Mouse (Mus musculus) inflammation-experienced regulatory T-cells (primary cell): ENCODE data around the gene Kctd5. TPM values are rescaled to one million over a fixed set of nuclear protein-coding genes. Genes with fewer than 3 reads are reported as not detected.

Experiments used
- polyA plus RNA-seq, 2 experiments: library from polyadenylated mRNA; unstranded; fragments of 100-300 nt; shearing (Covaris generic); gene quantifications; one replicate each; pipeline ENCODE4 v1.2.1; 2017

Gene Kctd5
- polyA plus RNA-seq = 10 to 100 TPM; 22.2 to 27.8 TPM

GRCm38 (mm10) chr17:24072919-24073696 lies at the start of gene Kctd5:
TSS of gene Kctd5 (minus strand) at chr17:24073485.

GRCm38 (mm10) chr17:24037844-24038243 lies 35.4 kb downstream of the Kctd5 start, which contains the start of gene Prss27:
TSS of gene Prss27 (plus strand) at chr17:24038144.

GRCm38 (mm10) chr17:23997901-23998300 lies 75.4 kb downstream of the Kctd5 start, which contains the start of gene Prss22:
TSS of gene Prss22 (minus strand) at chr17:23998100.

Other genes starting within 250 kb of the Kctd5 start
- 100 to 1,000 TPM; 516 to 639 TPM for gene Elob, start 244.3 kb downstream of the Kctd5 start, polyA plus RNA-seq
- 1 to 10 TPM in 1 of 2 experiments, not detected in 1; 3.1 TPM for gene Prss33, start 237.4 kb downstream of the Kctd5 start, polyA plus RNA-seq
- gene Prss32, start 229.6 kb downstream of the Kctd5 start, polyA plus RNA-seq = under 1 TPM in 1 of 2 experiments, not detected in 1; 0.73 TPM
- gene Prss41, start 229.3 kb downstream of the Kctd5 start, polyA plus RNA-seq = 1 to 10 TPM; 2.5 to 7.6 TPM
- gene Prss21, start 205.4 kb downstream of the Kctd5 start, polyA plus RNA-seq = not detected
- 10 to 100 TPM in 1 of 2 experiments, not detected in 1; 22.4 TPM for gene Dcpp1, start 192.6 kb downstream of the Kctd5 start, polyA plus RNA-seq
- under 1 TPM in 1 of 2 experiments, not detected in 1; 0.84 TPM for gene Dcpp2, start 192.6 kb downstream of the Kctd5 start, polyA plus RNA-seq
- 1 to 10 TPM in 1 of 2 experiments, under 1 TPM in 1; 0.43 to 5.0 TPM for gene Dcpp3, start 156.0 kb downstream of the Kctd5 start, polyA plus RNA-seq
- not detected for gene Sbp, start 131.8 kb downstream of the Kctd5 start, polyA plus RNA-seq
- not detected for gene Sbpl, start 118.2 kb downstream of the Kctd5 start, polyA plus RNA-seq
- 1 to 10 TPM in 1 of 2 experiments, not detected in 1; 1.2 TPM for gene Prss30, start 92.9 kb downstream of the Kctd5 start, polyA plus RNA-seq
- not detected for gene Prss22, start 75.4 kb downstream of the Kctd5 start, polyA plus RNA-seq
- 1 to 10 TPM in 1 of 2 experiments, under 1 TPM in 1; 0.58 to 2.5 TPM for gene Prss27, start 35.3 kb downstream of the Kctd5 start, polyA plus RNA-seq
- 10 to 100 TPM; 39.9 to 43.6 TPM for gene Pdpk1, start 77.4 kb upstream of the Kctd5 start, polyA plus RNA-seq
- 10 to 100 TPM; 33.0 to 37.4 TPM for gene Amdhd2, start 90.3 kb upstream of the Kctd5 start, polyA plus RNA-seq
- gene Atp6v0c, start 96.2 kb upstream of the Kctd5 start, polyA plus RNA-seq = 100 to 1,000 TPM; 291 to 333 TPM
- 1 to 10 TPM in 1 of 2 experiments, under 1 TPM in 1; 0.75 to 4.4 TPM for gene Tbc1d24, start 132.1 kb upstream of the Kctd5 start, polyA plus RNA-seq
- gene Ntn3, start 136.0 kb upstream of the Kctd5 start, polyA plus RNA-seq = under 1 TPM; 0.07 to 0.84 TPM
- 1 to 10 TPM; 4.0 to 5.1 TPM for gene Tedc2, start 147.4 kb upstream of the Kctd5 start, polyA plus RNA-seq
- 1 to 10 TPM in 1 of 2 experiments, under 1 TPM in 1; 0.71 to 2.7 TPM for gene Ccnf, start 178.0 kb upstream of the Kctd5 start, polyA plus RNA-seq